In the genomic region with DNA sequence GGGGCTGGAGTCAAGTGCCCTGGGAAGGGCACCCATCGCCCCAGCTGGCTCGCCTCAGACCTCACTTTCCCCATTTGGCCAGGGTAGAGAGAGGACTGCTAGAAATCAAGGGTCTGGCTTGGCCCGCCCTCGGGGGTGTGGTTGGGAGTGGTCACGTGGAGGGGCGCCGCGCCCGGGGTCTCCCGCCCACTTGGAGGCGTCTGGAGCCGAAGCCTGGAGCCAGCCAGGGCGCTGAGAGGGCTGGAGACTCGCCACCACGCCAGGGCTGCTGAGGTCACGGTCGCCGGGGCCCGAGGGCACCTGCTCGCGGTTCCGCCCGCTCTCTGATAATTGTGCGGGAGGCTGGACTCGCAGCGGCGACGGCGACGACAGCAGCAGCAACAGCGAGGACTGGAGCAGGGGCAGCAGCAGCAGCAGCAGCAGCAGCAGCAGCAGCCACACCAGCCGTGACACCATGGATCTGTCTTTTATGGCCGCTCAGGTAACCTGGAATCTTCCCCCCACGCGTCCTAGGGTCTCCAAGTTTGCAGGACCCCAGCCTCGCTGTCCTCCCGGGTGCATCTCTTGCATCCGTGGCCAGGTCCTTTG, we compare ENCODE assay signal across 8 mouse cellular contexts. TPM values are rescaled to one million over a fixed set of nuclear protein-coding genes. Genes with fewer than 3 reads are reported as not detected.
DNase-seq lines count a peak whose midpoint lies in the region; ATAC-seq and TF ChIP-seq lines count a peak whose summit lies in the region.

D430019H16Rik (plus strand) TSS at position 187 of the 588 bp plus-strand sequence.

- no peak for TF ChIP-seq EP300 in lung, postnatal 0 days (IDR thresholded peaks at IDR 0.05)

- H3K27me3 ChIP-seq in hindbrain, embryonic 14.5 days (ENCODE audit: control insufficient read depth, insufficient read depth, low read length), result no peaks in the 10 kb centered on the region
- no peaks in the 10 kb centered on the region for H3K27me3 ChIP-seq in lung, postnatal 0 days (replicated peaks; ENCODE audit: insufficient read depth, low read length)

- TF ChIP-seq CTCF in lung, postnatal 0 days (IDR thresholded peaks at IDR 0.05), result no peak

- H3K4me2 ChIP-seq in hindbrain, embryonic 14.5 days (replicated peaks), result peak within 1 kb of the TSS; percentile 69
- peak within 1 kb of the TSS; percentile 85 for H3K4me2 ChIP-seq in lung, postnatal 0 days (replicated peaks; ENCODE audit: low read depth, low read length)

- H3K9ac ChIP-seq in hindbrain, embryonic 14.5 days, result peak within 1 kb of the TSS; percentile 82
- H3K9ac ChIP-seq in lung, postnatal 0 days (replicated peaks; ENCODE audit: low read depth), result 0 out of 2 replicates have a peak within 1 kb of the TSS, but pooled peaks have one; percentile 23

- peak; percentile 79 for DNase-seq in ZHBTc4 (ENCODE audit: low read depth, low spot score)
- DNase-seq in cerebellum, postnatal 4 days (ENCODE audit: low spot score in 2 of 2), result peak; percentile 62 to 81
- peak; percentile 78 for DNase-seq in gastrocnemius, postnatal 10 days
- peak; percentile 77 for DNase-seq in hindbrain, embryonic 14.5 days (ENCODE audit: low spot score)
- DNase-seq in layer of hippocampus, postnatal 36 days, result peak; percentile 76 to 80
- peak; percentile 75 for DNase-seq in lung, postnatal 0 days (ENCODE audit: low spot score)
- DNase-seq in right cerebral cortex, adult 2 months (ENCODE audit: low spot score in 2 of 2), result peak; percentile 67 to 71
- DNase-seq in spleen, postnatal 36 days (ENCODE audit: low spot score in 2 of 2), result no peak

- no peaks in the 10 kb centered on the region for H3K9me3 ChIP-seq in hindbrain, embryonic 14.5 days (ENCODE audit: control insufficient read depth, low read length)
- H3K9me3 ChIP-seq in lung, postnatal 0 days (ENCODE audit: low read length), result no peaks in the 10 kb centered on the region

- H3K4me3 ChIP-seq in hindbrain, embryonic 14.5 days (replicated peaks; ENCODE audit: low read length), result peak within 1 kb of the TSS; percentile 70
- peak within 1 kb of the TSS; percentile 42 for H3K4me3 ChIP-seq in lung, postnatal 0 days (ENCODE audit: low read depth, low read length)

- under 1% methylated on average over 38 of the region's 38 CpGs for WGBS in hindbrain, embryonic 14.5 days
- under 1% methylated on average over 35 of the region's 38 CpGs for WGBS in lung, postnatal 0 days

- peaks cover 28% of the 10 kb centered on the region for H3K4me1 ChIP-seq in hindbrain, embryonic 14.5 days (replicated peaks; ENCODE audit: control insufficient read depth, insufficient read depth, low read length)
- H3K4me1 ChIP-seq in lung, postnatal 0 days (ENCODE audit: insufficient read depth, low read depth, low read length), result peaks cover 3% of the 10 kb centered on the region; the same call in 1 of the 2 replicates

- 0 out of 2 replicates have a peak, but pooled peaks cover 2% of the 10 kb centered on the region for H3K36me3 ChIP-seq in hindbrain, embryonic 14.5 days (replicated peaks; ENCODE audit: control insufficient read depth, insufficient read depth)
- H3K36me3 ChIP-seq in lung, postnatal 0 days (ENCODE audit: insufficient read depth, low read length), result no peaks in the 10 kb centered on the region

- ATAC-seq in hindbrain, embryonic 14.5 days (ENCODE audit: low FRiP score), result peak; percentile 86
- ATAC-seq in lung, postnatal 0 days, result peak; percentile 87

- peak within 1 kb of the TSS; percentile 83 for H3K27ac ChIP-seq in hindbrain, embryonic 14.5 days
- H3K27ac ChIP-seq in lung, postnatal 0 days (ENCODE audit: low read length), result no peak within 1 kb of the TSS

RNA-seq across cellular contexts. Expression of gene D430019H16Rik, which starts in this region (rescaled TPM):
- 1 to 10 TPM; 2.3 to 2.9 TPM for total RNA-seq in gastrocnemius, postnatal 10 days (2021)
- 18.8 and 22.2 TPM in 2 replicates for polyA plus RNA-seq in hindbrain, embryonic 14.5 days (2014; fragmentation: Nextera tagmentation; extraction: Ambion mirVana)
- total RNA-seq in layer of hippocampus, postnatal 36 days (2021), result 100 to 1,000 TPM; 118 to 119 TPM
- 0.54 and 0.67 TPM in 2 replicates for polyA plus RNA-seq in lung, postnatal 0 days (2015; fragmentation: Nextera tagmentation; extraction: Ambion mirVana)

Comparison
In these comparisons a context has a peak if more than half of its experiments do, and no peak if none do; other contexts are left out.
1. RNA of gene D430019H16Rik (total RNA-seq): 118 to 119 TPM in layer of hippocampus, postnatal 36 days; 2.3 to 2.9 TPM in gastrocnemius, postnatal 10 days; every median in the first group is over 10 times any median in the second.
2. RNA of gene D430019H16Rik (polyA plus RNA-seq): 18.8 to 22.2 TPM in hindbrain, embryonic 14.5 days; 0.54 to 0.67 TPM in lung, postnatal 0 days; every median in the first group is over 10 times any median in the second.
3. Peak in DNase-seq, ATAC-seq, H3K4me3 ChIP-seq, H3K9ac ChIP-seq and H3K4me2 ChIP-seq in lung, postnatal 0 days; RNA of the gene not detected or under 1 TPM.
4. DNase-seq: peak in ZHBTc4 (single experiment), cerebellum, postnatal 4 days (2 of 2), gastrocnemius, postnatal 10 days (single experiment), hindbrain, embryonic 14.5 days (single experiment), layer of hippocampus, postnatal 36 days (2 of 2) and right cerebral cortex, adult 2 months (2 of 2); none in spleen, postnatal 36 days (0 of 2).